Mouse (Mus musculus) CH12.LX (cell line): ENCODE data around the gene Yae1d1.

Experiments used
- BHLHE40 ChIP-seq: IDR thresholded peaks from 2 replicates; pipeline ENCODE4 v1.6.1; 2011; ENCODE audit warnings: mild to moderate bottlenecking, low read depth, low read length, improper control_type of control experiment
- CTCF ChIP-seq, 2 experiments: IDR thresholded peaks in 1 of 2; conservative IDR thresholded peaks in 1 of 2; 2 replicates each; pipeline ENCODE4 v1.5.1; 2011 to 2012; ENCODE audit warnings: low read depth in 2 of 2, low read length in 2 of 2, improper control_type of control experiment in 1 of 2, inconsistent platforms in 1 of 2, mild to moderate bottlenecking in 1 of 2, moderate library complexity in 1 of 2
- E2F4 ChIP-seq: IDR thresholded peaks from 2 replicates; pipeline ENCODE4 v1.6.1; 2011; ENCODE audit warnings: low read depth, low read length, improper control_type of control experiment; ENCODE audit not compliant: insufficient replicate concordance
- EP300 ChIP-seq: IDR thresholded peaks from 2 replicates; pipeline ENCODE4 v1.6.1; 2011; ENCODE audit warnings: low read length, improper control_type of control experiment
- GABPA ChIP-seq: IDR thresholded peaks from 2 replicates; pipeline ENCODE4 v1.6.1; 2012; ENCODE audit warnings: low read depth, low read length, improper control_type of control experiment, inconsistent platforms; ENCODE audit not compliant: insufficient replicate concordance
- HCFC1 ChIP-seq: IDR thresholded peaks from 2 replicates; pipeline ENCODE4 v1.6.1; 2012; ENCODE audit warnings: low read depth, mild to moderate bottlenecking, inconsistent platforms, low read length, improper control_type of control experiment
- JUND ChIP-seq: conservative IDR thresholded peaks from 2 replicates; pipeline ENCODE4 v1.6.1; 2011; ENCODE audit warnings: low read depth, low read length, improper control_type of control experiment
- MAX ChIP-seq: IDR thresholded peaks from 2 replicates; pipeline ENCODE4 v1.6.1; 2011; ENCODE audit warnings: low read length, improper control_type of control experiment
- POLR2A ChIP-seq: IDR thresholded peaks from 2 replicates; pipeline ENCODE4 v1.6.1; 2011; ENCODE audit warnings: low read depth, mild to moderate bottlenecking, improper control_type of control experiment, low read length
- ZC3H11A ChIP-seq: IDR thresholded peaks from 2 replicates; pipeline ENCODE4 v1.6.1; 2012; ENCODE audit warnings: low read depth, mild to moderate bottlenecking, inconsistent platforms, low read length, improper control_type of control experiment
- ZMIZ1 ChIP-seq: IDR thresholded peaks from 2 replicates; pipeline ENCODE4 v1.6.1; 2012; ENCODE audit warnings: low read depth, mild to moderate bottlenecking, inconsistent platforms, low read length, improper control_type of control experiment
- ZNF384 ChIP-seq: IDR thresholded peaks from 2 replicates; pipeline ENCODE4 v1.6.1; 2012; ENCODE audit warnings: low read depth, low read length, improper control_type of control experiment, inconsistent platforms

GRCm38 (mm10) chr13:17982634-17983033 lies 10.5 kb downstream of the Yae1d1 start:
- TF ChIP-seq BHLHE40 (no peak), HCFC1 (no peak), CTCF (conservative IDR thresholded peaks at IDR 0.05 in 1 of 2, IDR thresholded peaks at IDR 0.05 in 1 of 2; ENCODE audit: low read depth in 2 of 2, low read length in 2 of 2) (no peak), JUND (no peak), E2F4 (no peak), MAX (no peak), ZNF384 (no peak), EP300 (no peak), ZMIZ1 (no peak), POLR2A (no peak), GABPA (no peak), ZC3H11A (no peak)
